Mouse (Mus musculus): ENCODE data around the gene Gpc5. TPM values are rescaled to one million over a fixed set of nuclear protein-coding genes. Genes with fewer than 3 reads are reported as not detected.

The Gpc5 gene
- total RNA-seq, 2 experiments from 2014 or later: not detected

- intact Hi-C loops (cut with DNase I): no loop called here
- no peak overlapping the region for H3K27ac ChIP-seq
- TF ChIP-seq CTCF (IDR thresholded peaks at IDR 0.05): no peak
- no peak for DNase-seq
- H3K4me3 ChIP-seq: no peak overlapping the region
Observed at GRCm38 (mm10) chr14:115976062-115976461, 884.0 kb downstream of the Gpc5 start.

GRCm38 (mm10) chr14:115979233-115979632 is 887.2 kb downstream of the Gpc5 start:
- H3K4me3 ChIP-seq: no peak overlapping the region
- no peak for TF ChIP-seq CTCF (IDR thresholded peaks at IDR 0.05)
- no peak for DNase-seq
- H3K27ac ChIP-seq: no peak overlapping the region
- intact Hi-C loops (cut with DNase I): no loop called here

GRCm38 (mm10) chr14:115990764-115991163 is 898.7 kb downstream of the Gpc5 start:
- intact Hi-C loops (cut with DNase I): no loop called here
- no peak for TF ChIP-seq CTCF (IDR thresholded peaks at IDR 0.05)

GRCm38 (mm10) chr14:115993520-115994106 is 901.6 kb downstream of the Gpc5 start:
- no peak for TF ChIP-seq CTCF (IDR thresholded peaks at IDR 0.05)
- no peak overlapping the region for H3K4me3 ChIP-seq
- intact Hi-C loops (cut with DNase I): no loop called here
- DNase-seq: no peak
- no peak overlapping the region for H3K27ac ChIP-seq

More at GRCm38 (mm10) chr14:115990764-115991163, 898.7 kb downstream of the Gpc5 start:
- Histone ChIP-seq H3K4me3 (no peak overlapping the region), H3K27ac (no peak overlapping the region)
- DNase-seq: no peak

- no peak overlapping the region for H3K4me3 ChIP-seq
- TF ChIP-seq CTCF (IDR thresholded peaks at IDR 0.05): no peak
- intact Hi-C loops (cut with DNase I): no loop called here
- no peak overlapping the region for H3K27ac ChIP-seq
- no peak for DNase-seq
Observed at GRCm38 (mm10) chr14:115998931-115999330, 906.9 kb downstream of the Gpc5 start.

- intact Hi-C loops (cut with DNase I): no loop called here
- Histone ChIP-seq H3K4me3 (no peak overlapping the region), H3K27ac (no peak overlapping the region)
- no peak for TF ChIP-seq CTCF (IDR thresholded peaks at IDR 0.05)
- no peak for DNase-seq
Observed at GRCm38 (mm10) chr14:116087010-116087409, 995.0 kb downstream of the Gpc5 start.

GRCm38 (mm10) chr14:116127943-116128342 is 1035.9 kb downstream of the Gpc5 start:
- TF ChIP-seq CTCF (IDR thresholded peaks at IDR 0.05): no peak
- intact Hi-C loops (cut with DNase I): no loop called here

GRCm38 (mm10) chr14:116137330-116137729 is 1045.3 kb downstream of the Gpc5 start:
- TF ChIP-seq CTCF (IDR thresholded peaks at IDR 0.05): no peak
- DNase-seq: no peak
- intact Hi-C loops (cut with DNase I): no loop called here
- H3K27ac ChIP-seq: no peak overlapping the region
- H3K4me3 ChIP-seq: no peak overlapping the region

More at GRCm38 (mm10) chr14:116127943-116128342, 1035.9 kb downstream of the Gpc5 start:
- Histone ChIP-seq H3K27ac (no peak overlapping the region), H3K4me3 (no peak overlapping the region)
- DNase-seq: no peak

- Histone ChIP-seq H3K4me3 (no peak overlapping the region), H3K27ac (no peak overlapping the region)
- DNase-seq: no peak
- TF ChIP-seq CTCF (IDR thresholded peaks at IDR 0.05): no peak
- intact Hi-C loops (cut with DNase I): no loop called here
Observed at GRCm38 (mm10) chr14:116137772-116138171, 1045.8 kb downstream of the Gpc5 start.

- intact Hi-C loops (cut with DNase I): no loop called here
- no peak for DNase-seq
- no peak overlapping the region for H3K4me3 ChIP-seq
- no peak for TF ChIP-seq CTCF (IDR thresholded peaks at IDR 0.05)
- H3K27ac ChIP-seq: no peak overlapping the region
Observed at GRCm38 (mm10) chr14:116162586-116162985, 1070.6 kb downstream of the Gpc5 start.

GRCm38 (mm10) chr14:116167401-116167800 is 1075.4 kb downstream of the Gpc5 start:
- no peak for TF ChIP-seq CTCF (IDR thresholded peaks at IDR 0.05)
- no peak overlapping the region for H3K27ac ChIP-seq
- H3K4me3 ChIP-seq: no peak overlapping the region
- DNase-seq: no peak
- intact Hi-C loops (cut with DNase I): no loop called here

GRCm38 (mm10) chr14:116169129-116169528 is 1077.1 kb downstream of the Gpc5 start:
- intact Hi-C loops (cut with DNase I): no loop called here
- no peak for DNase-seq
- Histone ChIP-seq H3K4me3 (no peak overlapping the region), H3K27ac (no peak overlapping the region)
- no peak for TF ChIP-seq CTCF (IDR thresholded peaks at IDR 0.05)

- Histone ChIP-seq H3K4me3 (no peak overlapping the region), H3K27ac (no peak overlapping the region)
- no peak for TF ChIP-seq CTCF (IDR thresholded peaks at IDR 0.05)
- DNase-seq: no peak
- intact Hi-C loops (cut with DNase I): no loop called here
Observed at GRCm38 (mm10) chr14:116186981-116187380, 1095.0 kb downstream of the Gpc5 start.

GRCm38 (mm10) chr14:116206977-116207376 is 1115.0 kb downstream of the Gpc5 start:
- TF ChIP-seq CTCF (IDR thresholded peaks at IDR 0.05): peak; percentile 54
- intact Hi-C loops (cut with DNase I): no loop called here
- DNase-seq: no peak
- no peak overlapping the region for H3K27ac ChIP-seq
- no peak overlapping the region for H3K4me3 ChIP-seq
